Mouse (Mus musculus) B cell, adult 2 months (primary cell): ENCODE measurements around the gene Slc4a5.

Source experiments
- DNase-seq, 2 experiments: peaks; one replicate each; pipeline ENCODE4 v3.0.0; 2022

Slc4a5 gene

GRCm38 (mm10) chr6:83234280-83234741 is 14.7 kb downstream of the Slc4a5 start:
- DNase-seq = no peak

- no peak for DNase-seq
These were observed 17.5 kb downstream of the Slc4a5 start for GRCm38 (mm10) chr6:83237123-83237522.

- DNase-seq = no peak
These were observed 24.9 kb downstream of the Slc4a5 start for GRCm38 (mm10) chr6:83244422-83245061.

- DNase-seq = no peak
These were observed 25.5 kb downstream of the Slc4a5 start for GRCm38 (mm10) chr6:83245134-83245533.

GRCm38 (mm10) chr6:83245997-83246396 is 26.4 kb downstream of the Slc4a5 start:
- no peak for DNase-seq

GRCm38 (mm10) chr6:83246750-83247149 is 27.1 kb downstream of the Slc4a5 start:
- DNase-seq = no peak

- no peak for DNase-seq
These were observed 27.5 kb downstream of the Slc4a5 start for GRCm38 (mm10) chr6:83247153-83247552.

- DNase-seq = no peak
These were observed 34.6 kb downstream of the Slc4a5 start for GRCm38 (mm10) chr6:83254242-83254641.

GRCm38 (mm10) chr6:83264516-83264915 is 44.9 kb downstream of the Slc4a5 start:
- DNase-seq = no peak

GRCm38 (mm10) chr6:83265253-83265652 is 45.6 kb downstream of the Slc4a5 start:
- peak; percentile 33 for DNase-seq

- DNase-seq = no peak
These were observed 46.0 kb downstream of the Slc4a5 start for GRCm38 (mm10) chr6:83265653-83266052.

- DNase-seq = no peak
These were observed 48.0 kb downstream of the Slc4a5 start for GRCm38 (mm10) chr6:83267616-83268015.

- DNase-seq = peak; percentile 55 to 61
These were observed 48.7 kb downstream of the Slc4a5 start for GRCm38 (mm10) chr6:83268144-83269010.

- DNase-seq = peak in 1 of 2 experiments; percentile 8
These were observed 54.1 kb downstream of the Slc4a5 start for GRCm38 (mm10) chr6:83273733-83274132.

GRCm38 (mm10) chr6:83277151-83277550 is 57.5 kb downstream of the Slc4a5 start:
- DNase-seq = no peak

- peak; percentile 46 to 52 for DNase-seq
These were observed 59.3 kb downstream of the Slc4a5 start for GRCm38 (mm10) chr6:83278881-83279280.

GRCm38 (mm10) chr6:83280256-83280955 is 60.8 kb downstream of the Slc4a5 start:
- peak; percentile 41 to 46 for DNase-seq

GRCm38 (mm10) chr6:83300447-83301229 is 81.0 kb downstream of the Slc4a5 start:
- no peak for DNase-seq

- DNase-seq = no peak
These were observed 81.7 kb downstream of the Slc4a5 start for GRCm38 (mm10) chr6:83301294-83301693.

GRCm38 (mm10) chr6:83302264-83302663 is 82.6 kb downstream of the Slc4a5 start:
- no peak for DNase-seq

- peak; percentile 47 for DNase-seq
These were observed 89.4 kb downstream of the Slc4a5 start for GRCm38 (mm10) chr6:83309017-83309416.

GRCm38 (mm10) chr6:83311206-83311605 is 91.6 kb downstream of the Slc4a5 start:
- no peak for DNase-seq

- no peak for DNase-seq
These were observed 92.4 kb downstream of the Slc4a5 start for GRCm38 (mm10) chr6:83312021-83312420.
